ENCODE assay signal across 7 mouse cellular contexts in the genomic region with DNA sequence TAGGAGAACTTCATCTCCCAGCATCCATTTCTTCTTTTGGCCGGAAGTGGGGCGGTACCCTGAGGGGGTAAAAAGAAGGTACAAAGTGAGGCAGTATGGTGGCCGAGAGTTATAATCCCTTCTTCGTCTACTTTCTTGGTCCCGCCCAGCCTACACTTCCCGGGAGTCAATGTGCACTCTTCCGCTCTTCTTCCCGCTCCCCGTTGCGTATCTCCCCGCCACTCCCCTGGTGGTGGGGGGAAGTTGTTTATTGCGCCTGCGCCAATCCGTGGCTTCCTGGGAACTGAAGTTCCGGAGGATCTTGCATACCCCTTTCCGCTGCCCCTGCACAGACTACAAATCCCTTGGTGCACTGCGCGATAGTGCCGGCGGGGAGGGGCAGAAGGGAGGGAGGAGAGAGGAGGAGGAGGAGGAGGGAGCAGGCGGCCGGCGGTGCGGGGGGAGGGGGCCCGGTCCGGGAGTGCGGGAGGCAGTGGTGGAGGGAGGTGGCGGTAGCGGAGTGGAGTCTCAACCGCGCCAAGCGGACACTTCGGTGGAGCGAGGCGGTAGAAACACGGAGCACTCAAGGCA. TPM values are rescaled to one million over a fixed set of nuclear protein-coding genes. Genes with fewer than 3 reads are reported as not detected.
DNase-seq lines count a peak whose midpoint lies in the region; ATAC-seq lines count a peak whose summit lies in the region.

A gene (plus strand): TSS at position 387 of the 570 bp plus-strand sequence.

- peak; percentile 82 for ATAC-seq in intestine, embryonic 15.5 days

- peak within 1 kb of the TSS; percentile 90 for H3K9ac ChIP-seq in intestine, embryonic 15.5 days

- intact Hi-C loops in gastrocnemius, postnatal 36 days (cut with DNase I): loop anchor here (10.0 kb wide), 2 partner anchors 581 to 659 kb away; a partner anchor contains a TSS
- intact Hi-C loops in left cerebral cortex, postnatal 25 days (cut with DNase I): no loop called here

- peak within 1 kb of the TSS; percentile 96 for H3K27ac ChIP-seq in intestine, embryonic 15.5 days
- peak within 1 kb of the TSS; percentile 98 for H3K27ac ChIP-seq in midbrain, embryonic 10.5 days (replicated peaks)

- H3K27me3 ChIP-seq in intestine, embryonic 15.5 days (replicated peaks): no peaks in the 10 kb centered on the region
- no peaks in the 10 kb centered on the region for H3K27me3 ChIP-seq in midbrain, embryonic 10.5 days (ENCODE audit: low read depth, poor library complexity, severe bottlenecking)

- peaks cover 24% of the 10 kb centered on the region for H3K36me3 ChIP-seq in intestine, embryonic 15.5 days
- H3K36me3 ChIP-seq in midbrain, embryonic 10.5 days: peaks cover 50% of the 10 kb centered on the region

- H3K4me1 ChIP-seq in intestine, embryonic 15.5 days (replicated peaks): peaks cover 26% of the 10 kb centered on the region
- peaks cover 53% of the 10 kb centered on the region for H3K4me1 ChIP-seq in midbrain, embryonic 10.5 days

- H3K9me3 ChIP-seq in intestine, embryonic 15.5 days: no peaks in the 10 kb centered on the region
- H3K9me3 ChIP-seq in midbrain, embryonic 10.5 days (replicated peaks): no peaks in the 10 kb centered on the region

- WGBS in intestine, embryonic 15.5 days: under 1% methylated on average over 36 of the region's 36 CpGs
- WGBS in midbrain, embryonic 10.5 days: under 1% methylated on average over 36 of the region's 36 CpGs

- peak within 1 kb of the TSS; percentile 94 for H3K4me3 ChIP-seq in intestine, embryonic 15.5 days (replicated peaks)
- H3K4me3 ChIP-seq in midbrain, embryonic 10.5 days: peak within 1 kb of the TSS; percentile 97

- DNase-seq in adrenal gland, adult 2 months: peak; percentile 99
- DNase-seq in embryo, embryonic 11.5 days (ENCODE audit: low read depth, low spot score): peak; percentile 99
- peak; percentile 93 to 97 for DNase-seq in gastrocnemius, postnatal 36 days
- peak; percentile 95 to 100 for DNase-seq in left cerebral cortex, postnatal 25 days (ENCODE audit: low spot score in 2 of 2)
- DNase-seq in midbrain, embryonic 10.5 days (ENCODE audit: low spot score): peak; percentile 99
- peak; percentile 94 for DNase-seq in right cerebral cortex, postnatal 4 days

- H3K4me2 ChIP-seq in intestine, embryonic 15.5 days (replicated peaks): peak within 1 kb of the TSS; percentile 60

RNA-seq across cellular contexts. Expression of the gene that starts here (rescaled TPM):
- total RNA-seq in adrenal gland, adult 2 months (2021): 10 to 100 TPM; 52.2 to 57.6 TPM
- polyA plus RNA-seq in adrenal gland, adult 2 months (2012; rRNA removed): 9.7 and 19.0 TPM in 2 replicates
- 10 to 100 TPM; 12.6 to 16.5 TPM for total RNA-seq in gastrocnemius, postnatal 36 days (2021)
- 58.6 and 61.3 TPM in 2 replicates for polyA plus RNA-seq in intestine, embryonic 15.5 days (2015; fragmentation: Nextera tagmentation; extraction: Ambion mirVana)
- total RNA-seq in left cerebral cortex, postnatal 25 days (2021): 10 to 100 TPM; 44.6 to 47.5 TPM
- 95.1 and 96.3 TPM in 2 replicates for polyA plus RNA-seq in midbrain, embryonic 10.5 days (2016; fragmentation: Nextera tagmentation; extraction: Ambion mirVana)

Comparison
In these comparisons a context has a peak if more than half of its experiments do, and no peak if none do; other contexts are left out.
1. Peak in every context shown above with its lines: DNase-seq, ATAC-seq, H3K4me3 ChIP-seq and H3K27ac ChIP-seq.